9 mouse cellular contexts compared by ENCODE assay signal in the genomic region with DNA sequence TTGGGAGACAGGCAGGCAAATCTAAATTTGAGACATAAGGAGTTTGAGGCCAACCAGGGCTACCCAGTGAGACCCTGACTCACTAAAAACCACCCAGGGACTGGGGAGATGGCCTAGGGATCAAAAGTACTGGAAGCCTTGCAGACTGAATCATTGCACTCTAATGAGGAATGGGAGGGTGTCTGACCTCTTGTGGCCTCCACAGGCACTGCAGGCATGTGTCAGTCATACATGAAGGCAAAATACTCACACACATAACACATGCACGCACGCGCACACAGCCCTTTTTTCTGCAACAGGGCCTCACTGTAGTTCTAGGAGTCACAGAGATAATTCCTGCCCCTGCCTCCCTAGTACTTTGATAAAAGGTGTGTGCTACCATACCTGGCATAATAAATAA. TPM values are rescaled to one million over a fixed set of nuclear protein-coding genes. Genes with fewer than 3 reads are reported as not detected.
A peak's percentile ranks its signal among the peaks of the same experiment; 100 is the strongest.
DNase-seq lines count a peak whose midpoint lies in the region; ATAC-seq and TF ChIP-seq lines count a peak whose summit lies in the region.
"Had no signal": no experiment of that assay in that cellular context is flagged by ENCODE, and none has a peak within 500 bp of the region (broad histone marks: within the 10 kb centered on the region; RNA-seq: fewer than 3 reads in every experiment).

No protein-coding gene starts in this region.

- H3K4me3 ChIP-seq in kidney, postnatal 0 days (replicated peaks; ENCODE audit: low read depth, low read length) = no peak overlapping the region
- no peak overlapping the region for H3K4me3 ChIP-seq in kidney, embryonic 16.5 days (ENCODE audit: low read length)
- H3K4me3 ChIP-seq in midbrain, postnatal 0 days (ENCODE audit: low read depth, low read length) = no peak overlapping the region

- H3K4me1 ChIP-seq in kidney, postnatal 0 days (replicated peaks; ENCODE audit: insufficient read depth, low read length) = peaks cover 7% of the 10 kb centered on the region
- H3K4me1 ChIP-seq in kidney, embryonic 16.5 days (ENCODE audit: insufficient read depth, low read length) = peaks cover 15% of the 10 kb centered on the region
- H3K4me1 ChIP-seq in midbrain, postnatal 0 days (ENCODE audit: insufficient read depth, low read length) = no peaks in the 10 kb centered on the region

- no peak overlapping the region for H3K9ac ChIP-seq in kidney, postnatal 0 days (ENCODE audit: low read depth, low read length)
- H3K9ac ChIP-seq in kidney, embryonic 16.5 days (replicated peaks; ENCODE audit: low read length) = no peak overlapping the region
- H3K9ac ChIP-seq in midbrain, postnatal 0 days (replicated peaks; ENCODE audit: low read length, poor library complexity, severe bottlenecking) = no peak overlapping the region

- H3K4me2 ChIP-seq in kidney, postnatal 0 days (ENCODE audit: low read length) = no peak overlapping the region
- H3K4me2 ChIP-seq in kidney, embryonic 16.5 days (replicated peaks; ENCODE audit: low read depth, low read length) = no peak overlapping the region
- H3K4me2 ChIP-seq in midbrain, postnatal 0 days (ENCODE audit: low read depth, low read length, poor library complexity, severe bottlenecking) = no peak overlapping the region

- DNase-seq in kidney, postnatal 0 days (ENCODE audit: low spot score) = peak; percentile 43
- DNase-seq in T-cell, adult 2 months (ENCODE audit: low spot score) = peak; percentile 36
- peak; percentile 51 for DNase-seq in forelimb bud, embryonic 11.5 days (ENCODE audit: low read depth, low spot score)
- peak; percentile 50 for DNase-seq in midbrain, postnatal 0 days (ENCODE audit: low spot score)
- DNase-seq in urinary bladder, postnatal 10 days (ENCODE audit: low spot score) = no peak
- no peak for DNase-seq in frontal cortex, postnatal 25 days (ENCODE audit: low spot score in 2 of 2)

- 89% methylated on average over 3 of the region's 3 CpGs for WGBS in kidney, postnatal 0 days
- WGBS in kidney, embryonic 16.5 days = 75% methylated on average over 3 of the region's 3 CpGs
- WGBS in midbrain, postnatal 0 days = 67% methylated on average over 3 of the region's 3 CpGs

- no peaks in the 10 kb centered on the region for H3K27me3 ChIP-seq in kidney, postnatal 0 days (ENCODE audit: insufficient read depth, low read length)
- H3K27me3 ChIP-seq in kidney, embryonic 16.5 days (ENCODE audit: insufficient read depth, low read length) = no peaks in the 10 kb centered on the region
- H3K27me3 ChIP-seq in midbrain, postnatal 0 days (ENCODE audit: insufficient read depth, low read length) = no peaks in the 10 kb centered on the region

- peaks cover 13% of the 10 kb centered on the region; the same call in 1 of the 2 replicates for H3K36me3 ChIP-seq in kidney, postnatal 0 days (ENCODE audit: insufficient read depth, low read length)
- peaks cover 25% of the 10 kb centered on the region for H3K36me3 ChIP-seq in kidney, embryonic 16.5 days (ENCODE audit: insufficient read depth, low read length)
- H3K36me3 ChIP-seq in midbrain, postnatal 0 days (ENCODE audit: insufficient read depth, low read length) = peaks cover 24% of the 10 kb centered on the region

- H3K27ac ChIP-seq in kidney, postnatal 0 days = no peak overlapping the region
- no peak overlapping the region for H3K27ac ChIP-seq in kidney, embryonic 16.5 days (ENCODE audit: low read length)
- H3K27ac ChIP-seq in midbrain, postnatal 0 days (ENCODE audit: low read depth, low read length) = no peak overlapping the region

- TF ChIP-seq CTCF in kidney, postnatal 0 days (IDR thresholded peaks at IDR 0.05; ENCODE audit: low read depth) = peak; percentile 76
- peak; percentile 79 for TF ChIP-seq CTCF in midbrain, postnatal 0 days (IDR thresholded peaks at IDR 0.05)

- ATAC-seq in kidney, postnatal 0 days (replicated peaks; ENCODE audit: low FRiP score, low read depth) = no peak
- ATAC-seq in kidney, embryonic 16.5 days (ENCODE audit: low FRiP score, low TSS enrichment) = no peak
- peak; percentile 73 for ATAC-seq in CD4-positive, CD25-positive, alpha-beta regulatory T cell, adult 4 months
- no peak for ATAC-seq in midbrain, postnatal 0 days (ENCODE audit: low FRiP score)

- H3K9me3 ChIP-seq in kidney, postnatal 0 days (replicated peaks; ENCODE audit: low read length) = no peaks in the 10 kb centered on the region
- no peaks in the 10 kb centered on the region for H3K9me3 ChIP-seq in kidney, embryonic 16.5 days (ENCODE audit: low read length)
- H3K9me3 ChIP-seq in midbrain, postnatal 0 days (ENCODE audit: low read length) = no peaks in the 10 kb centered on the region

RNA-seq across cellular contexts. Expression of gene Dnajc5g, which starts 24.7 kb away (rescaled TPM):
- not detected in 2 replicates for polyA plus RNA-seq in kidney, postnatal 0 days (2015; fragmentation: Nextera tagmentation; extraction: Ambion mirVana)
- polyA plus RNA-seq in kidney, embryonic 16.5 days (2015; fragmentation: Nextera tagmentation; extraction: Ambion mirVana) = not detected in 2 replicates
- not detected for polyA plus RNA-seq in CD4-positive, CD25-positive, alpha-beta regulatory T cell, adult 4 months (2017; shearing (Covaris generic))
- total RNA-seq in midbrain, postnatal 0 days (2014; rRNA removed) = not detected in 2 replicates
- polyA plus RNA-seq in midbrain, postnatal 0 days (2015; fragmentation: Nextera tagmentation; extraction: Ambion mirVana) = not detected in 2 replicates
- polyA plus RNA-seq: frontal cortex, adult 2 months had no signal

RNA-seq across cellular contexts. Expression of gene Slc30a3, which starts 26.7 kb away (rescaled TPM):
- polyA plus RNA-seq in kidney, postnatal 0 days (2015; fragmentation: Nextera tagmentation; extraction: Ambion mirVana) = 1.1 TPM in 2 replicates
- 3.4 and 4.5 TPM in 2 replicates for polyA plus RNA-seq in kidney, embryonic 16.5 days (2015; fragmentation: Nextera tagmentation; extraction: Ambion mirVana)
- polyA plus RNA-seq in CD4-positive, CD25-positive, alpha-beta regulatory T cell, adult 4 months (2017; shearing (Covaris generic)) = not detected
- 19.3 and 24.1 TPM in 2 replicates for total RNA-seq in midbrain, postnatal 0 days (2014; rRNA removed)
- polyA plus RNA-seq in midbrain, postnatal 0 days (2015; fragmentation: Nextera tagmentation; extraction: Ambion mirVana) = 14.0 and 20.6 TPM in 2 replicates

RNA-seq across cellular contexts. Expression of gene Cad, which starts 26.8 kb away (rescaled TPM):
- polyA plus RNA-seq in kidney, postnatal 0 days (2015; fragmentation: Nextera tagmentation; extraction: Ambion mirVana) = 11.8 and 13.9 TPM in 2 replicates
- polyA plus RNA-seq in kidney, embryonic 16.5 days (2015; fragmentation: Nextera tagmentation; extraction: Ambion mirVana) = 36.0 and 38.7 TPM in 2 replicates
- 10 to 100 TPM in 1 of 2 experiments, 1 to 10 TPM in 1; 7.7 to 14.0 TPM for polyA plus RNA-seq in CD4-positive, CD25-positive, alpha-beta regulatory T cell, adult 4 months (2017; shearing (Covaris generic))
- total RNA-seq in midbrain, postnatal 0 days (2014; rRNA removed) = 39.5 and 44.8 TPM in 2 replicates
- polyA plus RNA-seq in midbrain, postnatal 0 days (2015; fragmentation: Nextera tagmentation; extraction: Ambion mirVana) = 6.7 and 7.8 TPM in 2 replicates

RNA-seq across cellular contexts. Expression of gene Slc5a6, which starts 32.7 kb away (rescaled TPM):
- 13.4 and 15.1 TPM in 2 replicates for polyA plus RNA-seq in kidney, postnatal 0 days (2015; fragmentation: Nextera tagmentation; extraction: Ambion mirVana)
- 14.6 and 14.7 TPM in 2 replicates for polyA plus RNA-seq in kidney, embryonic 16.5 days (2015; fragmentation: Nextera tagmentation; extraction: Ambion mirVana)
- polyA plus RNA-seq in CD4-positive, CD25-positive, alpha-beta regulatory T cell, adult 4 months (2017; shearing (Covaris generic)) = 1 to 10 TPM; 6.5 to 7.9 TPM
- total RNA-seq in midbrain, postnatal 0 days (2014; rRNA removed) = 43.8 and 44.9 TPM in 2 replicates
- polyA plus RNA-seq in midbrain, postnatal 0 days (2015; fragmentation: Nextera tagmentation; extraction: Ambion mirVana) = 32.3 and 33.0 TPM in 2 replicates

RNA-seq across cellular contexts. Expression of gene Atraid, which starts 33.3 kb away (rescaled TPM):
- 271 and 290 TPM in 2 replicates for polyA plus RNA-seq in kidney, postnatal 0 days (2015; fragmentation: Nextera tagmentation; extraction: Ambion mirVana)
- 158 and 163 TPM in 2 replicates for polyA plus RNA-seq in kidney, embryonic 16.5 days (2015; fragmentation: Nextera tagmentation; extraction: Ambion mirVana)
- 10 to 100 TPM; 80.7 to 89.3 TPM for polyA plus RNA-seq in CD4-positive, CD25-positive, alpha-beta regulatory T cell, adult 4 months (2017; shearing (Covaris generic))
- total RNA-seq in midbrain, postnatal 0 days (2014; rRNA removed) = 138 and 155 TPM in 2 replicates
- polyA plus RNA-seq in midbrain, postnatal 0 days (2015; fragmentation: Nextera tagmentation; extraction: Ambion mirVana) = 235 and 243 TPM in 2 replicates

Comparison
In these comparisons a context has a peak if more than half of its experiments do, and no peak if none do; other contexts are left out.
1. DNase-seq: peak in kidney, postnatal 0 days (single experiment), T-cell, adult 2 months (single experiment), forelimb bud, embryonic 11.5 days (single experiment) and midbrain, postnatal 0 days (single experiment); none in urinary bladder, postnatal 10 days (single experiment) and frontal cortex, postnatal 25 days (0 of 2).